Mouse (Mus musculus) large intestine, adult 2 months (tissue): Measurements from ENCODE around the gene Srd5a1. TPM values are rescaled to one million over a fixed set of nuclear protein-coding genes. Genes with fewer than 3 reads are reported as not detected.
"Not testable (repeated sequence)": the region's sequence is repeated elsewhere in the genome, so short reads cannot be mapped to it uniquely, and the experiment has no call there.

ENCODE experiments used
- DNase-seq: peaks from one replicate; pipeline ENCODE4 v3.0.0-alpha.2; 2012; ENCODE audit warnings: low read depth, low spot score
- WGBS: fragments of 180-500 bp; shearing (Covaris S2); methylation state at CpG from one replicate; pipeline ENCODE4 v1.1.7; 2018; 5-methylcytosine and 5-hydroxymethylcytosine counted together
- polyA plus RNA-seq: library from polyadenylated mRNA; depleted of rRNA; stranded (reverse); fragments of >200 nt; gene quantifications from 2 replicates; pipeline ENCODE4 v1.2.3, GENCODE M21; 2012; rRNA removed

Srd5a1 gene
- polyA plus RNA-seq: 9.3 and 14.5 TPM in 2 replicates

DNA sequence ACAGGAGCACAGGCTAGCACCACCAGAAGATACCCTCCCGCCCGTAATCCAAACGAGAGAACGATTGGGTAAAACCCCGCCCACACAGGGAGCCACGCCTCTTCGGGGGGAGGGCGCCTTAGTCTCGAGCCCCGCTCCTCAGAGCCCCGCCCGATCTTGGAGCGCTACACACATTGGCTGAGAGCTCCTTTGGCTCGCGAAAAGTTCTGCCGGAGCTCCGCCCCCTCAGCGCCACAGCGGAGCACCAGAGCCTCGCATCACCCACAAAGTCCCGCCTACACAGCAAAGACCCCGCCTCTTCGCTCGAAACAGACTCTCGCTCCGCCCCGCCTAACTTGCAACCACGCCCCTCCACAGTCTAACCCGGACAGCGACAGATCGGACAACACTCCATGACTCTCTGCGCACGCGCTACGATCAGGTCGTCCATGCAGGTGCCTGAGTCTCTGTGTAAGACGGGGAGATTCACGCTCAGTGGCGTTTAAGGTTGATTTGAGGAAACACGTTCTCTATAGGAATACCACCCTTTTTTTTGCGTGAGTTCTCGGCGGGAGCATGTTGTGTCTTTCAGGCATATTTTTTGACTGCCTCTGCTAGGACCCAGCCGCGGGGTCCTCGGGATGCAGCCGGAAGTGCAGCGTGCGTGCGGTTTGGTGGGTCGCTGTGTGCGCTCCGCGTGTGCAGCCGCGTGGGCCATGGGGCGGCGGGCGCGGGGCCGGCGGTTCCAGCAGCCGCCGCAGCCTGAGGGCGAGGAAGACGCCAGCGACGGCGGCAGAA, at the start of gene Srd5a1:
Srd5a1 (minus strand) TSS at position 45 of the 777 bp plus-strand sequence.
- WGBS: under 1% methylated on average over 69 of the region's 69 CpGs
- peak; percentile 98 for DNase-seq

DNA sequence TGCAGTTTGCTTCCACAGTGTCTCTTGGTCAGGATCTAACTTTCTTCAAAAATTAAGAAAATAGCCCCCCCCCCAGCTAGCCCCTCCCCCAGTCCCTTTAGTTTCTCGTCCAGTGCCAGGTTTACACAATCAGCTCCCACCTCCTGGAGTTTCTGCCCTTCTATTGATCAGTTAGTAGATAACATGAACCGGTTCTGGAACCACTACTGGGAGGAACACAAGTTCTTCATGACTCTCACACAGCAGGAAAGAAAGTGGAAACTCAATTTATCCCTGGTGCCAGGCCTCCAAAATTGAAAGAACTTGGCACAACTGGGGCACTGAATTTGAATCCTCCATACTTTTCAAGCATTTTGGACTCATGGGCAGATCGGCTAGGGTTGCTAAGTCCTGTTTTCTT, 43.3 kb upstream of the Srd5a1 start:
- 53% methylated on average over 3 of the region's 3 CpGs for WGBS
- DNase-seq: no peak

DNA sequence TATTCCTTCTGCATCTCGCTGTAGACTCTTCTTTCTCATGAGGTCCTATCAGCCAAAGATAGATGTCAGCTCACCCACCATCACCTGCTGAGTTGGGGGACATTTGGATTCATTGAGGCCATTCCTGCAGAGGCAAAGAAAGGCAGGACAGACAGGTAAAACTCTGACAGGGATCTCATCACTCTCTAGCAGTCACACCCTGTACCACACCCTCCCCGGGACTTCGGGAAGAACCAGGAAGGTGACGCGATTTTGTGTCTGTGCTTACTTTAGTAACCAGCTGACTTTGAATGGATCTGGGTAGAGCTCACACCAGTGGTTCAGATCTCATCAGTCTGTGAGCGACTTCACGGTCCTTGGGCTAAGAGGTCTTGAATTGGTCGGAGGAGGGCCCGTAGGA, 35.2 kb upstream of the Srd5a1 start:
- WGBS: 57% methylated on average over 9 of the region's 9 CpGs
- DNase-seq: no peak

- WGBS: 55% methylated on average over 13 of the region's 13 CpGs
- DNase-seq: no peak
These were observed 34.6 kb upstream of the Srd5a1 start for GRCm38 (mm10) chr13:69645694-69646423.

DNA sequence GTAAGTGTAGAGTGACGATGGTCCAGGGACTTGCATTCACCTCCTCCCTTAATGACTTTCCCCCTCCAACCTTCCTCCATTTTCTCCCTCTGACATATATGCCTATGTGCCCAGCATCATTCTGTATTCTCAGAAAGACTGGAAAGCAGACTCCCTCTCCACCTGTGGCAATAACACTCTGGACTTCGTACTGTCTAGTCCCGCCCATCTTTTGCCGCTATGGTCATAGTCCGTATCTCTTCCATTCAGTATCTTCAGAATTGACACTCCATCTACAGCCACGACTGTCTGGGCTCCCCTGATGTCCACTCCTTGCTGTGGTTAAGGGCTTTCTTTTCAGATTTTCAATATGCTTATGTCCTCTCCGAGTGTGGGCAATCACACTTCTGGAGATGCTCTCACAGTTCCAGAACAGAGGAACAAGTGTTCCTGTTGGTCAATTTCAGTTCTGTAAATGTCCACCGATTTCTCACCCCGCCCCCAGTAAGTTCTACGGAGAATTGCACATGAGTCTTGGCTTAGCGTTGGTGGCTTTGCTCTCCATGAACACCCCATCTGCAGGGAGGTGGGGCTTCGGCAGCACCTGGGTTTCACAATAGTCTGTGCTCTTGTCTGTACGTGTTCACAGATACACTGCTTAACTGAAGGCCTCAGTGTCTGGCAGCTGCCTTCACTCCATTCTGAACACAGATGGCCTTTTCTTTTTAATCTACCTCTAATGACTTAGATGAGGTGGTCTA, 33.4 kb upstream of the Srd5a1 start:
- WGBS: 42% methylated on average over 13 of the region's 13 CpGs

GRCm38 (mm10) chr13:69643937-69644336, 32.7 kb upstream of the Srd5a1 start:
- DNase-seq: no peak
- 55% methylated on average over 2 of the region's 2 CpGs for WGBS

More for the DNA sequence above, 33.4 kb upstream of the Srd5a1 start:
- peak; percentile 32 for DNase-seq

GRCm38 (mm10) chr13:69642656-69643216, 31.5 kb upstream of the Srd5a1 start:
- WGBS: 72% methylated on average over 5 of the region's 5 CpGs
- no peak for DNase-seq

DNA sequence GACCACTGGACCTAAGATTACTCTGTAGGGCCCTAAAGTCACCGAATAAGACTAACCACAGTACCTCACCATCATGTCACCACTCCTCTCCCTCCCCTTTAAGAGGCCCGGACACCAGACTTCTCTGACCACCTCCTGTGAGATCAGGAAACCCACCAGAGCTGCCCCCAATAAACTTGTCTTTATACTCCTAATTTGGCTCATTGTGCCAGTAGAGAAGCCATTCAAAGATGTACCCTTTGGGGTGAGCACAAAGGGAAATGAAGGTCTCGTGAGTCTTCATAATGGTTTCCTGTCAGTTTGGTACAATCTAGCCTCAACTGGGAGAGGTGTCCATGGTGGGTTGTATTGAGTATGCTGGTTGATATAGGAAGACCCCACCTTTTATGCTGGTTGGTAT, 29.8 kb upstream of the Srd5a1 start:
- WGBS: 87% methylated on average over 3 of the region's 3 CpGs
- DNase-seq: no peak

- no peak for DNase-seq
- WGBS: 79% methylated on average over 4 of the region's 4 CpGs
These were observed 29.3 kb upstream of the Srd5a1 start for GRCm38 (mm10) chr13:69640541-69640940.

DNA sequence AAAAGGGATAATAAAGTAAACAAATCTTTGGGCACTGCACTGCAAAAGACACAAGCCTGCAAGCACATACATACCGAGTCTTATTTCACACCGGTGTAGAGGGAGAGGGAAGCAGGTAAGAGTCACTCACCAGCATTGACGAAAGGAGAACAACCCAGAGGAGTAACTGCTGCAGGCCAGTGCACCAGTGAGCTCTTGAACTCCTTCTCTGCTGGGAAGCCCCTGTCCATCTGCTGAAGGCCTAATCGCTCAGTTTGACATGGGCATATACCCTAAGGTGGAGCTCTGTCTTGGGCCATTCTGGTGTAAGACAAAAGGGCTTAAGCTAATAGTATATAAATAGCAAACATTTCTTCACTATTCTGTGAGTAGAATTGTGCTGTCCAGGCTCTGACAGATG, 28.9 kb upstream of the Srd5a1 start:
- WGBS: 98% methylated on average over 4 of the region's 4 CpGs
- DNase-seq: no peak

DNA sequence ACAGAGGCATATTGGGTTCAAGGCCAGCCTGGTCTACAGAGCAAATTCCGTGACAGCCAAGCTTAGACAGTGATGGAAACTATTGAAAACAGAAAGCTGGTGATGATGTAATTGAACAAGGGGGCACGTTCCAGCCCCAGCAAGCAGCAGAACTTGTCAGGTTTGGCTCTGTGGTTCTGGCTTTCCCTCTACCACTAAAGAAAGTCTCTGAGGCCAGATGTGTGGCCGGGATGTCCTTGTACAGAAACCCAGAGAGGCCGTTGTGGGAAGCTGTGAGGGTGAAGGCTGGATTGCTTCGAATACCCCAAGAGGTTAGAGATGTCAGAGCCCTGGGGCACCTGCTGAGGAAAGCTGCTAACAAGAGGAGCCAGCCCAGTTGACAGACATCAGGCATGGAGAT, 28.0 kb upstream of the Srd5a1 start:
- DNase-seq: no peak
- WGBS: 88% methylated on average over 5 of the region's 5 CpGs

GRCm38 (mm10) chr13:69638108-69638626, 26.9 kb upstream of the Srd5a1 start:
- no peak for DNase-seq
- 80% methylated on average over 6 of the region's 6 CpGs for WGBS

- no peak for DNase-seq
- WGBS: 85% methylated on average over 9 of the region's 9 CpGs
These were observed 26.4 kb upstream of the Srd5a1 start for GRCm38 (mm10) chr13:69637657-69638056.

- 74% methylated on average over 6 of the region's 6 CpGs for WGBS
- DNase-seq: no peak
These were observed 25.6 kb upstream of the Srd5a1 start for GRCm38 (mm10) chr13:69636816-69637215.

GRCm38 (mm10) chr13:69636375-69636774, 25.1 kb upstream of the Srd5a1 start:
- 57% methylated on average over 3 of the region's 3 CpGs for WGBS
- no peak for DNase-seq

DNA sequence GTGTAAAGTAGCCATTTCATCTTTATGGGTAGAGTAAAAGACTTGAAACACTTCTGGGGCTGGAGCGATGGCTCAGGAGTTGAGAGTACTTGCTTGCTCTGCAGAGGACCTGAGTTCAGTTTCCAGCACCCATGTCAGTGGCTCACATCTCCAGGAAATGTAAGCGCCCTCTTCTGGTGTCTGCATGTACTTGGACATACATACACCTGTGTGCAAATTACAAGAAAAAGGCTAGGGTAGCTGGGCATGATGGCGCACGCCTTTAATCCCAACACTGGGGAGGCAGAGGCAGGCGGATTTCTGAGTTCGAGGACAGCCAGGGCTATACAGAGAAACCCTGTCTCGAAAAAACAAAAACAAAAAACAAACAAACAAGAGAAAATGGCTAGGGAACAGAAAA, 24.6 kb upstream of the Srd5a1 start:
- not testable (repeated sequence) for DNase-seq
- 96% methylated on average over 7 of the region's 7 CpGs for WGBS

DNA sequence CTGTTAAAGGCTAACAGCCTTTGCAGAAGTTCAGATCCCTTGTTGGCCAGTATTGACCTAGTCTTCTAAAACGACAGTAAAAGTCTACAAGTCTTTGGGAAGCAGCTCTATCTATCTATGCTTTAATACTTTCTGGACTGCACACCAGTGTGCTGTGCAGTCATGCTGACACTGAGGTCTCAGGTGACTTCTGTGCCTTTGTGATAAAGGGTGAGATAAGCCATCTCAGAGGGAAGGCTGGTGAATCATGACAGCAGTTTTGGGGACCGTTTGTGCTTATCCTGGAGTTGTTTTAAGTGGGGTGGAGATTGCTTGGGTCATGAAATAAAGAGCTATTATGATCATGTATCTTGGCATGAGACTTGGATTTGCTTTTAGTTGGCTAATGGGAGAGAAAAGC, 22.7 kb upstream of the Srd5a1 start:
- DNase-seq: no peak
- 83% methylated on average over 2 of the region's 2 CpGs for WGBS

DNA sequence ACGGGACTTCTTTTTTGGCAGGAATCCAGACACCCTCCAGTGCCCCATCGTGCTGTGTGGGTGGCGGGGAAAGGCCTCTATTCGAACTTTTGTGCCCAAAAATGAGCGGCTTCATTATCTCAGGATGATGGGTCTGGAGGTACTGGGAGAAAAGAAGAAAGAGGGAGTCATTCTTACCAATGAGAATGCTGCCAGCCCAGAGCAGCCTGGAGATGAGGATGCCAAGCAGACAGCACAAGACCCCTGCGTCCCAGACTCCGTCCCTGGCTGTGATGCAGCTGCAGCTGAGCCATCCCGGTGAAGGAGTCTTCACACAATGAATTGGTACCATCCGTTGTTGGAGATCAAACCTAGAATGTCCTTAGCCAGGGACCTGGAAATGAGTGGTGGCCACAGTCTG, 22.3 kb upstream of the Srd5a1 start:
- DNase-seq: no peak
- 87% methylated on average over 9 of the region's 9 CpGs for WGBS

DNA sequence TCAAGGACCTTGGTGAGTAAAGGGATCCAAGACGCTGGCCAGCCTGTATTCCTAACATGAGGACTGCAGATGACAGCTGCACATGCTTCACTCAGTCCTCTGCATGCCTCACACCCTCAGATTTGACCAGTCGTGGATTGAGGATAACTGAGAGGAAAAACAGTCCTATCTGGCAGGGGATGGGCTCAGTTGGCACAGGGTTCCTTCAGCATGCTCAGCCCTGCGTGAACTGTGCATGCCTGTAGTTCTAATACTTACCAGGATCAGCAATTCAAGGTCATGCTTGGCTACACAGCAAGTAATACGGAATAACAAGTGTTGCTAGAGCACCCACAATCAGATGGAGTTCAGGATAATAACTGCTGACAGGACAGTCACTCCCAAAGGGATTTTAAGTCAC, 20.4 kb upstream of the Srd5a1 start:
- DNase-seq: no peak
- WGBS: 84% methylated on average over 4 of the region's 4 CpGs

DNA sequence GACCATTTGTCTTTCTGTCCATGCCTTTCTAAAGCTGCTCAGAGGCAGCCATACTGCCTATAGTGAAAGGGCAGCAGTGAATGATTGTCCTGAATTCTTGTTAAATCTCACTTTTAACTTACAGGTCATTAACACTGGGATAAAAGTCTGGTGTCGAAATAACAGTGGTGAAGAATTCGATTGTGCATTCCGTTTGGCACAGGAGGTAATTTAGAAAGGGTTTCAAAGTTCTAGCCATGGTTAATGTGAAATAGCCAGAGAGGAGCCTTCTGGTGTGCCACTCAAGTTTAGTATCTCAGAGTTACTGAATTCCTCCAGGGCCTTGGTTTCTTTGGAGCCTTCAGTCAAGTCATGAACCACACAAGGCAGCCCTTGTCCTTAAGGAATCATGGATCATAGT, 19.9 kb upstream of the Srd5a1 start:
- DNase-seq: no peak
- WGBS: 96% methylated on average over 3 of the region's 3 CpGs
